Mouse (Mus musculus): ENCODE measurements around the gene Ube3b.

DNA sequence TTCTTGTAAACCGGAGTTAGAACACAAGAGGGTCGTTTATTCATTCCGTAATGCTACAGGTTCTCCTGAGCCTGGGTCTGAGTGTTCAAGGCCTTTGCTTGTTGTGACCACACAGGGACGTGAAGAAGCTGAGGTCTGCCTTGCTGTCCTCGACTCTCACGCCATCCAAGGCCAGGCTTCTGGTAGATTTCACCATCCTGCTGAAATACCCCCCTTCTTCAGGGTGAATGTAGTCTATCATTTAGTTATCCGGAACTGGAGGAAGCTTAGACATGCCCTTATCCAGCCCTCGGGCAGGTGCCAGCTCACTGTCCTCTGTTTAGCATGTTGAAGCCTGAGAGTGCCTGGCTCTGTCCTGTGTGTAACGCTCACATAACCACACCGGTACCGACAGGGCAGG lies 28.4 kb downstream of the Ube3b start:
- no peak for TF ChIP-seq POLR2A (IDR thresholded peaks at IDR 0.05; ENCODE audit: low read depth, low read length)
- TF ChIP-seq CTCF (IDR thresholded peaks at IDR 0.05; ENCODE audit: extremely low read depth, insufficient read length, insufficient replicate concordance, low read depth, low read length) = no peak

All from small intestine, adult 2 months (tissue).